Mouse (Mus musculus) kidney, embryonic 16.5 days (tissue): Measurements from ENCODE around the gene Ddx3x. TPM values are rescaled to one million over a fixed set of nuclear protein-coding genes. Genes with fewer than 3 reads are reported as not detected.
A peak's percentile ranks its signal among the peaks of the same experiment; 100 is the strongest.
"Not testable (repeated sequence)": the region's sequence is repeated elsewhere in the genome, so short reads cannot be mapped to it uniquely, and the experiment has no call there.

Experiments used
- ATAC-seq: fragments of 200-750 bp; cut with Nextera tagmentation; 2 replicates; pipeline ENCODE4 v1.8.0; 2017; ENCODE audit warnings: moderate TSS enrichment; ENCODE audit not compliant: low FRiP score, low TSS enrichment
- H3K27ac ChIP-seq: fragments of 300-500 bp; sonication (generic); 2 replicates; pipeline ENCODE4 v1.5.1; 2014; ENCODE audit warnings: low read length
- H3K27me3 ChIP-seq: fragments of 300-500 bp; sonication (generic); 2 replicates; pipeline ENCODE4 v1.6.1; 2014; ENCODE audit warnings: low read length, control low read depth, mixed read lengths; ENCODE audit not compliant: insufficient read depth
- H3K36me3 ChIP-seq: fragments of 300-500 bp; sonication (generic); 2 replicates; pipeline ENCODE4 v1.6.1; 2014; ENCODE audit warnings: low read length, control low read depth, mixed read lengths; ENCODE audit not compliant: insufficient read depth
- H3K4me1 ChIP-seq: fragments of 300-500 bp; sonication (generic); 2 replicates; pipeline ENCODE4 v1.6.1; 2014; ENCODE audit warnings: low read length, control low read depth, mixed read lengths; ENCODE audit not compliant: insufficient read depth
- H3K4me2 ChIP-seq: fragments of 300-500 bp; sonication (generic); replicated peaks from 2 replicates; pipeline ENCODE4 v1.6.1; 2014; ENCODE audit warnings: low read depth, low read length
- H3K4me3 ChIP-seq: fragments of 300-500 bp; sonication (generic); 2 replicates; pipeline ENCODE4 v1.5.1; 2014; ENCODE audit warnings: mild to moderate bottlenecking, low read length
- H3K9ac ChIP-seq: fragments of 300-500 bp; sonication (generic); replicated peaks from 2 replicates; pipeline ENCODE4 v1.6.1; 2014; ENCODE audit warnings: low read length
- H3K9me3 ChIP-seq: fragments of 300-500 bp; sonication (generic); 2 replicates; pipeline ENCODE4 v1.6.1; 2016; ENCODE audit warnings: low read length, control low read depth
- WGBS: fragments of 180-500 bp; shearing (Covaris S2); extraction: QIAGEN DNeasy Blood & Tissue Kit; methylation state at CpG from one replicate; pipeline ENCODE4 v1.1.7; 2014; 5-methylcytosine and 5-hydroxymethylcytosine counted together
- polyA plus RNA-seq: library from polyadenylated mRNA; unstranded; fragments of >200 nt; fragmentation: Nextera tagmentation; extraction: Ambion mirVana; gene quantifications from 2 replicates; pipeline ENCODE4 v1.2.1, GENCODE M21; 2015

The Ddx3x gene
- polyA plus RNA-seq, 1 experiment from 2014 or later: 128 TPM

DNA sequence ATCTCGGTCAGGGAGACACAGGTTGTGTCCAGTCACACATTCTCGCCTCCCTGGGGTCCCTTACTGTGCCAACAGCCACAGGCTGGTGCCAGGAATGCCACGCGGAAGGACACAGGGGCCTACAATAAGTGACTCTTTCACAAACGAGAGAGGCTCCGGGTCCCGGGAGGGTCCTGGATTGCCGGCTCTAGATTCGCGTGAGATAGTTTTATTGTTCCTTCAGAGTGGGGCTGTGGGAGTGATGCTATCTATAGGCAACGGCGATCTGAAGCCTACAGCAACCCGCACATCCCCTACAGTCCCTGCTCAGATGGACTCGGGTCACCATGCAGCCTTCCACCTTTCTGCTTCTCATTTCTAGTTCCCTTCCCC is 747 bp upstream of the Ddx3x start:
- no peaks in the 10 kb centered on the region; the same call in 1 of the 2 replicates for H3K27me3 ChIP-seq
- H3K27ac ChIP-seq: peak overlapping the region; percentile 97
- H3K4me2 ChIP-seq: peak overlapping the region; percentile 69
- H3K4me1 ChIP-seq: peaks cover 10% of the 10 kb centered on the region; the same call in 1 of the 2 replicates
- no peaks in the 10 kb centered on the region for H3K9me3 ChIP-seq
- peak overlapping the region; percentile 99 for H3K9ac ChIP-seq
- ATAC-seq: no peak
- H3K36me3 ChIP-seq: peaks cover 4% of the 10 kb centered on the region
- WGBS: 6% methylated on average over 14 of the region's 14 CpGs
- H3K4me3 ChIP-seq: peak overlapping the region; percentile 97

DNA sequence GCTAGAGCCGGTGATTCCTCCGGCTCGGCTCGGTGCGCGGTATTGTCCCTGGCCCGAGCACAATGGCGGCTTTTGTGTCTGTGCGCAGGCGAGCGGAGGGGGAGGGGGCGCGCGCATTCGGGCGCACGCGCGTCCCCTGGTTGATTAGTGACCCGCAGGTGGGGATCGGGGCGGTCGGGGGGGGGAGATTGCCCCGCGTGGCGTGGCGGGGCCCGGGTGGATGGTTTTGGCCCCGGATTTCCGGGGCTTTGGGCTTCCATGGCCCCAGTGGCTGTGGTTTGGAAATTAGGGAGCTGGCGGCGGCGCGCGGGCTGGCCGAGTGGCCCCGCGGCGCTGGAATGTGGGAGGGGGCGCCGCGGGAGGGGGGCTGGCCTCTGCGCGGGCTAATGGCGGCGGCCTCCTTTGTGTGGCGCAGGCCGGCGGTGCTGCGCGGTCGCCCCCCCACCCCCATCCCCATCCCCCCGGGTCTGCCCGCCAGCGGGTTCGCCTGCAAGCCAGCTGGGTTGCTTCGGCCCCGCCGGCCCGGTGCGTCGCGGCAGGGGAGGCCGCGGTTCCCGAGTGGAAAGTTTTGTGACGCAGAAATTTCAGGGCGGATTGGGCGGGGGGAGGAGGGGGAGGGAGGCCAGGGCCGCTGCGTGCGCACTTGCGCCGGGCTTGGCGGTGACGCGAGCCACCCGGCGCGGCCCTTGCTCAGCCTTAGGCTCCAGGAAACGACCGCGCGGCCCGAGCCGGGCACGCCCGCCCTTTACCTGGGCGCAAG is 739 bp downstream of the Ddx3x start:
- Histone ChIP-seq H3K27ac (peak overlapping the region; percentile 97), H3K4me3 (peak overlapping the region; percentile 97), H3K36me3 (peaks cover 11% of the 10 kb centered on the region), H3K9ac (peak overlapping the region; percentile 99), H3K9me3 (no peaks in the 10 kb centered on the region), H3K27me3 (no peaks in the 10 kb centered on the region; the same call in 1 of the 2 replicates), H3K4me2 (peak overlapping the region; percentile 69), H3K4me1 (peaks cover 10% of the 10 kb centered on the region; the same call in 1 of the 2 replicates)
- WGBS: under 1% methylated on average over 61 of the region's 89 CpGs
- peak; percentile 76 for ATAC-seq

DNA sequence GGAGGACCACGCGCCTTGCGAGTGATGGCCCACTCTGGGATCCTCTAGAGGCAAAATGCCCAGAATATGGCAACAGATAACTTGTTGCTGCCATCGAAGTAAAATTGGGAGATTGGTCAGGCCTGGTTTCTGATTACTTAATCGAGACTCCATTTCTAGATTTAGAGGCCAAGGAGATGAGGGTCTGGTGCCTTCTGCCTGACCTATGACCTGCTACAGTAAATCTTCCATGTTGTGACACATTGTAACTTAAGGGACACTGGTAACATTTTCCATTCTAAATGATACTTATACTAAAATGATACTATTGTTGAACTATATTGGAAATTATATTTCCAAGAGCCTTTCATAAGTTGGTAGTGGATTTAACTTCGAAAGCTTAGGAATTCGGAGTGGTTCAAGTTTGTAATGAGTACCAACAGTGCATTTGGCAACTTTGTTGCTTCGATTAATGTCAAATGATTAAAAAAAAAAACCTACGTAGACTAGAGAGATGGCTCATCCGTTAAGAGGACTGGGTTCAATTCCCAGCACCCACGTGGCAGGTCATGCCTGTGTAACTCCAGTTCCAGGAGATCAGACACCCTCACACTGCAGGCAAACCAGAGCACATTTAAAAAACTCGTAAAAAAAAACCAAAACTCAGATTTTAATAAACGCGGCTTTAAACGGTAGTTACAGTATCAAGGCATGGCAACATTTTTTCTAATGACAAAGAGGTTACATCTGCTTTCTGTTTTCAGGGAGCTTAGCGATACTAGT is 1.5 kb downstream of the Ddx3x start:
- H3K9ac ChIP-seq: peak overlapping the region; percentile 99
- H3K27me3 ChIP-seq: no peaks in the 10 kb centered on the region; the same call in 1 of the 2 replicates
- no peaks in the 10 kb centered on the region for H3K9me3 ChIP-seq
- H3K36me3 ChIP-seq: peaks cover 15% of the 10 kb centered on the region
- peak overlapping the region; percentile 69 for H3K4me2 ChIP-seq
- H3K4me3 ChIP-seq: peak overlapping the region; percentile 97
- 13% methylated on average over 16 of the region's 16 CpGs for WGBS
- peaks cover 10% of the 10 kb centered on the region; the same call in 1 of the 2 replicates for H3K4me1 ChIP-seq
- ATAC-seq: no peak
- peak overlapping the region; percentile 97 for H3K27ac ChIP-seq

DNA sequence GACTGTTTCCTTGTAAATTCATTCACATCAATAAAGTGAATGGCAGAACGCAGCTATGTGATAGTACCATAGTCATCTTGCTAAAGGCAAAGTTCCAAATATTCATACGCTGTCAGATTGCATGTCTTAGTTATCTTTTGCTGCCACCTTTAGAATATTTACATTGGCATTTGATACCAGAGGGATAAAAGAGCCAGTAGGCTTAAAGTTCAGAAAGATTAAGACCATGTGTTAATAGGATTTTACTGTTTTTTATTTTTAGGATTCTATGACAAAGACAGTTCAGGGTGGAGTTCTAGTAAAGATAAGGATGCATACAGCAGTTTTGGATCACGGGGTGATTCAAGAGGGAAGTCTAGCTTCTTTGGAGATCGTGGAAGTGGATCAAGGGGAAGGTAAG is 5.0 kb downstream of the Ddx3x start:
- H3K9me3 ChIP-seq: no peaks in the 10 kb centered on the region
- no peak for ATAC-seq
- H3K4me2 ChIP-seq: no peak overlapping the region
- H3K36me3 ChIP-seq: peaks cover 39% of the 10 kb centered on the region
- H3K27ac ChIP-seq: no peak overlapping the region
- no peak overlapping the region for H3K9ac ChIP-seq
- H3K4me1 ChIP-seq: 0 out of 2 replicates have a peak, but pooled peaks cover 7% of the 10 kb centered on the region
- 84% methylated on average over 4 of the region's 4 CpGs for WGBS
- H3K4me3 ChIP-seq: no peak overlapping the region
- H3K27me3 ChIP-seq: no peaks in the 10 kb centered on the region

DNA sequence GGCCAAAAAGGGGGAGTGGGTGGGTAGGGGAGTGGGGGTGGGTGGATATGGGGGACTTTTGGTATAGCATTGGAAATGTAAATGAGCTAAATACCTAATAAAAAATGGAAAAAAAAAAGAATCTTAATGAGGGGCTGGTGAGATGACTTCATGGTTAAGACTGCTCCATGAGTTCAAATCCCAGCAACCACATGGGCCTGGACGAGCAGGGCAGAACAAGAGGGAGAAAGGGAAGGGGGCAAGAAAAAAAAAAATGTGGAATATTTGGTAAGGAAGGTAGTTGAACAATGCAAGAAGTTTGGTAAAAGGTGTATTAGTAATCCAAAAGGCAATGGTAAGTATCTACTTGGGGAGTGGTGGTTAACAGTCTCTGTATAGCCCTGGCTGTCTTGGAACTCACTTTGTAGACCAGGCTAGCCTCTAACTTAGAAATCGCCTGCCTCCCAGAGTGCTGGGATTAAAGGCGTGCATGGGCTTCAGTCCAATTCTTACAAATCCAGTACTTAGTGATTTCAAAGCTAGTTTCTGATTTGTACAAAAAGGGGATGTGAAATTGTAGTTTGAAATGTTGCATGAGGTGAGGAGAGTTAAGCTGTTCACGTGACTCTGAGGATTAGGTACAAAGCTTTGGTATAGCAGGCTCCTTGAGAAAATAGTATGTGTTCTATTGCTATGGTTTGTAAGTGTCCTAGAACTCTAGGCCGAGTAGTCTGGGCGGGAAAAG is 13.9 kb downstream of the Ddx3x start:
- H3K27me3 ChIP-seq: no peaks in the 10 kb centered on the region; the same call in 1 of the 2 replicates
- peaks cover 21% of the 10 kb centered on the region for H3K36me3 ChIP-seq
- ATAC-seq: peak; percentile 53; the same call in 1 of the 2 replicates
- H3K9me3 ChIP-seq: no peaks in the 10 kb centered on the region
- H3K4me3 ChIP-seq: no peak overlapping the region
- H3K9ac ChIP-seq: no peak overlapping the region
- H3K4me1 ChIP-seq: no peaks in the 10 kb centered on the region
- H3K27ac ChIP-seq: no peak overlapping the region
- 55% methylated on average over 6 of the region's 6 CpGs for WGBS
- no peak overlapping the region for H3K4me2 ChIP-seq

DNA sequence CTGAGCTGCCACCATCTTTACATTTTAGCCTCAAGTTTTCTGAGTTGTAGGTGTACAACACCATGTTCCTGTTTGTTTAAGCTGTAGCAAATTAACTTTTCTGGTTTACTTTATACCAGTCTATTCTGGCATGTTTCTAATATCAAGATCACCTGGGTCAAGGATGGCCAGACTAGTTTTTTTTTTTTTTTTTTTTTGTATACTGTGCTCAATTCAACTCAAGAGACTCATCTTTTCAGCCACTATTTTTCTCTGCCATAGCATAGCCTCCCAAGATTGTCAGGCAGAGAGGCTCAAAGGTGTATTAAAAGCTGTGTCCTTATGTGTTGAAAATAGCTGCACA is 14.4 kb downstream of the Ddx3x start:
- Histone ChIP-seq H3K27ac (no peak overlapping the region), H3K9me3 (no peaks in the 10 kb centered on the region), H3K4me3 (no peak overlapping the region), H3K4me2 (no peak overlapping the region), H3K9ac (no peak overlapping the region), H3K4me1 (no peaks in the 10 kb centered on the region), H3K27me3 (no peaks in the 10 kb centered on the region; the same call in 1 of the 2 replicates), H3K36me3 (peaks cover 17% of the 10 kb centered on the region)
- ATAC-seq: peak; percentile 28; the same call in 1 of the 2 replicates

DNA sequence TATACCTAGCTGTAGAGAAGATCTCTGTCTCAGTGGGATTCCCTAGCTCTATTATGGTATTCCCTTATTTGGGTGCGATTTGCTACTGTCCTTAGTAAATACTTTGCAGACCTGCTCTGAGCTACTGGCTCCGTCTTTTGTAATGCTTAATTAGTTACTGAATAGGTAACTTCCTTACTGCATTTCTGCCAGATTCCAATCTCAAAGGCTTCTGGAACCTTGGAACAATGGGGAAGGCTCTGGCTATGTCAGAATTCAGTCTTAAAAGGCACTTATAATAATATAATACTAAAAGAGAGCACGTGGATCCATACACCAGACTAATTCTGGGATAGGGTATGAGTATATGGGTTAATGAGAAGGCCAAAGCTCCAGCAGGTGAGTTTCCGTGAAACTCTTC is 15.5 kb downstream of the Ddx3x start:
- H3K27me3 ChIP-seq, H3K4me3 ChIP-seq, H3K27ac ChIP-seq, H3K9ac ChIP-seq, H3K4me1 ChIP-seq, ATAC-seq, H3K36me3 ChIP-seq, H3K4me2 ChIP-seq, H3K9me3 ChIP-seq: not testable (repeated sequence)
- WGBS: 34% methylated on average over 4 of the region's 4 CpGs

DNA sequence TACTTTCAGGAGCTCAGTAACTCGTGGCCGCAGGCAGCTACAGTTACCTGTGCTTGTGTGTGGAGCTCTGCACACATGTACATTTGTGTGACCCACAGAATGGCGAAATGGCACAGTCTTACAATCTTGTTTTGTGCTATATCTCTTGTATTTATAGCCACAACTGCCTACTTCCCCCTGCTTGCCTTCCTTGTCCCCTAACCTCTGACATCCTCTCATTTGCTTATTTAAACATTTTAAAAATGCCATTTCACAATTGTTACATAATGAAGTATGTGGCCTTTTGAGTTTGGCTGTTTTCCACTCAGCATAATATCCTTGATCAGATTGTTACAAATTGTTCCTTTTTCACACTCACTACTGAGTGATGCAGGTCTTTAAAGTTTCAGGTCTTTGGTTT is 25.4 kb downstream of the Ddx3x start:
- Histone ChIP-seq H3K4me3 (no peak overlapping the region), H3K36me3 (no peaks in the 10 kb centered on the region), H3K4me2 (no peak overlapping the region), H3K27me3 (no peaks in the 10 kb centered on the region; the same call in 1 of the 2 replicates), H3K27ac (no peak overlapping the region), H3K9me3 (no peaks in the 10 kb centered on the region), H3K9ac (no peak overlapping the region), H3K4me1 (no peaks in the 10 kb centered on the region)
- ATAC-seq: no peak
- 77% methylated on average over 3 of the region's 3 CpGs for WGBS

DNA sequence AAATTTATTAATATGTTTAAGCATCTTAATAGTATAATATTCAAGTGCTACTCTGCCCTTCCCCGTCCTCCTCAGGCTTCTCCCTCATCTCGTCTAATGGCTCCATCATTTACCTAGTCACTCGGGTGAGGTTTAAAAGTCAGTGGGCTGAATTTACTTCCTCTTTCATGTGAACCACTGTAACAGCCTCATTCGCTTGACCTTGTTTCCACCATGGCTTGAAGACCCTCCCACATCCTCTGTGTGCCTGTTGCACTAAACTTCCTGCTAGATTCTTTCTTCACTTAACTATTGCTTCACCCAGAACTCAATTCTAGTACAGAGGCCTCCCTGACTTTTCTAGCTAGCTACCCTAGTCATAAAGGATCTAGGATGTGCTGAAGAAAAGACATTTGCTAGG is 30.6 kb downstream of the Ddx3x start:
- Histone ChIP-seq H3K27ac (no peak overlapping the region), H3K9ac (no peak overlapping the region)
- ATAC-seq: no peak

More for the DNA sequence above, 30.6 kb downstream of the Ddx3x start:
- Histone ChIP-seq H3K27me3 (peaks cover 9% of the 10 kb centered on the region; the same call in 1 of the 2 replicates), H3K36me3 (no peaks in the 10 kb centered on the region), H3K9me3 (no peaks in the 10 kb centered on the region), H3K4me1 (no peaks in the 10 kb centered on the region), H3K4me2 (no peak overlapping the region), H3K4me3 (no peak overlapping the region)
- WGBS: 59% methylated on average over 4 of the region's 4 CpGs
